Mouse (Mus musculus): ENCODE data around the gene Bend5.

DNA sequence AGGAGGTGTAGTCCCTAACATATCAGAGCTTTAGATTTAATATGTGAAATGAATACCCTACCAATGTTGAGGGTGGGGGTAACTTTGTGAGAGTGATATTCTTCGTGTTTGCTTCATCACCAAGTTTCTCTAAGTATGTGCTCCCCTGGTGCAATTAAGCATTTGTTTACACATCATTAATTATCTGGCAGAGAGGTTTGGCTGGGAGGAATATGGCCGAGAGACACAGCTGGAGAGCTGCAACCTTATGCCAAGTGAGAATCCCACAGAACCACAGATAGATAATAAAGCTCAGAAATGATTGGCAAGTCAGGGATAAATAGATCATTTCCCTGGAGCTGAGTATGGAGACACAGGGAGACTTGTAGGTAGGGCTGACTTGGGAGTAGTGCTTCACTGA, 14.1 kb upstream of the Bend5 start:
- TF ChIP-seq USF1 (IDR thresholded peaks at IDR 0.05; ENCODE audit: low read depth, low read length) (no peak), CHD2 (IDR thresholded peaks at IDR 0.05; ENCODE audit: low read length) (no peak), GATA1 (IDR thresholded peaks at IDR 0.05; ENCODE audit: low read depth, low read length) (no peak), ZC3H11A (IDR thresholded peaks at IDR 0.05; ENCODE audit: low read depth, low read length) (no peak), POLR2AphosphoS2 (IDR thresholded peaks at IDR 0.05; ENCODE audit: low read length) (no peak), POLR2A (IDR thresholded peaks at IDR 0.05; ENCODE audit: control insufficient read depth in 1 of 2, insufficient read depth in 1 of 2, low read depth in 1 of 2, low read length in 2 of 2, poor library complexity in 1 of 2) (no peak), RCOR1 (IDR thresholded peaks at IDR 0.05; ENCODE audit: low read depth, low read length) (no peak), CTCF (IDR thresholded peaks at IDR 0.05 in 2 of 3, conservative IDR thresholded peaks at IDR 0.05 in 1 of 3; ENCODE audit: control insufficient read depth in 1 of 3, insufficient read depth in 1 of 3, low read depth in 2 of 3, low read length in 3 of 3, poor library complexity in 1 of 3, severe bottlenecking in 1 of 3) (no peak)
